Mouse (Mus musculus) spleen, adult 12 weeks (tissue): Measurements from ENCODE around the gene Sfr1.

Experiments used
- DNase-seq: peaks from one replicate; pipeline ENCODE4 v3.0.0; 2022; ENCODE audit warnings: low spot score

Gene Sfr1

DNA sequence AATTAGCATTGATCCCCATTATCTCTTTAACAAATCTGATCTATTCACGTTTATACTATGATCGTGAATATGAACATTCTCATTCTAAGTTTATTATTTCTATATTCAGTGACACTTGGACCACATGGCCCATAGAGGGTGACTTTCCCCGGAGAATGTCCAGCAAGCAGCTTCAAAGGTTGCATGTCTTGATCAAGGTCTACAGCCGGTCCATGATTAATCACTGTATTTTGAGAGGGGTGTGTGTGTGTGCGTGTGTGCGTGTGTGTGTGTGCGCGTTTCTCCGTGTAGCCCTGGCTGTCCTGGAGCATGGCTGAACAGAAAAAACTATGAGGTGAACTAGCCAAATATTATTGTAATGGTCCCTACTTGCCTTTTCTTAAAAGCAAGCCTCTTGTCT, 21.0 kb downstream of the Sfr1 start:
- DNase-seq: no peak

DNA sequence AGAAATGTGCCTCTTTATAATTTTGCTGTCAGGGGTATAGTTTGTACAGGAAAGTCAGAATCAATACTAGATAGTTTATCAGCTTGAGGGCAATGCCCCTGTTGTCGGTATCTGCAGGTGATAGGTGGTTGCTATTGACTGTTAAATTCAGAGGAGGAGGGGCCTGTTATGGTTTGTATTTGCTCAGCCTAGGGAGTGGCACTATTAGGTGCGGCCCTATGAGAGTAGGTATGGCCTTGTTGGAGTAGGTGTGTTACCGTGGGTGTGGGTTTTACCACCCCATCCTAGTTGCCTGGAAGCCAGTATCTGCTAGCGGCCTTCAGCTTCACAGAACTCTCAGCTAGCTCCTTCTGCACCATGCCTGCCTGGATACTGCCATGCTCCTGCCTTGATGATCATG, 22.4 kb downstream of the Sfr1 start:
- no peak for DNase-seq

DNA sequence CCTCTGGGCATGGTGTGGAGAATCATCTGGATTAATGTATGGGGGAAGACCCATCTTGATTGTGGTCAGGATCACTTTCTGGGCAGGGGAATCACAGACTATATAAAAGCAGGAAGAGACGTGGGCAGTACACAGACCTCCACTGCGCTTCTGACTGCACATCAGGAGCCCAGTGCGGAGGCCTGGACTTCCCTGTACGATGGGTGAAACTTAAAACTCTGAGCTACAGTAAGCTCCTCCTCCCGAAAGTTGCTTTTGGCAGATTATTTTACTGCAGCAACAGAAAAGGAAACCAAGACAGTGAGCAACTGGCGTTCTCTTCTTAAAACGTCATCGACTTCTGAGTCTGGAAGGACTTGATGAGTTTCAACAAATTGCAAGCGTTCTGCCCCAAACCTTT, 23.4 kb downstream of the Sfr1 start:
- no peak for DNase-seq

DNA sequence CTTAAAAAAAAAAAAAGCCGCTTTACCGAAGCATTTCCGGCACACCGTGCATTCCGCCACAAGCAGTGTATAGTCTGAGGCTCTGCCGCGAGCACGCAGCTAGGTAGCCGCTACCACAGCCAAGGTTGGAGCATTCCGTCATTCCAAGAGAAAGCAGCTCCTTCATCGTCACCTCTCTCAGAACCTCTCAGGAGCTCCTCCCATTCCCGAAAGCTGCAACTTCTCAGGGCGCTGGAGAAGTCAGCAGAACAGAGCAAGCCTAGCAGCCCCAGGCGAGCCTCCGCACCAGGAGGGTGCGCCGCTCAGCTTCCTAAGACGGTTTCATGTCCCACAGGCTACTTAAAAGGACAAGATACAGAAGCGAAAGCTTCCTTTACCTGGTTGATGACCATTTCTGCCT, 24.1 kb downstream of the Sfr1 start:
- no peak for DNase-seq

DNA sequence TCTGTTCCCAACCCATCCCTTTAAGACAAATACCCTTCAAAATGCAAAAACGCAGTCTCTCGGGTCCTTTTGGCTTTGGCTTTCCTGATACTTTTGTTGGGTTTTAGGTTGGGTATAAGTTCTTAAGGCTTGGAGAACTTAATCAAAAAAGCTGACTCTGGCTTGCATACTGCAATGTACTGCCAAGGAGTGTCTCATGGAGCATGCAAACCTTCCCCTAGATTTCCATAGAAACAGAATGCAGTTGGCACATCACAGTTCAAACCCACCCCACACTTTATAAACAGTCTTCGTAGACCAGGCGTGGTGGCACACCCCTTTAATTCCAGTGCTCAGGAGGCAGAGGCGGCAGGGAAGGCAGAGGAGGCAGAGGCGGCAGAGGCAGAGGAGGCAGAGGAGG, 46.4 kb downstream of the Sfr1 start:
- no peak for DNase-seq

DNA sequence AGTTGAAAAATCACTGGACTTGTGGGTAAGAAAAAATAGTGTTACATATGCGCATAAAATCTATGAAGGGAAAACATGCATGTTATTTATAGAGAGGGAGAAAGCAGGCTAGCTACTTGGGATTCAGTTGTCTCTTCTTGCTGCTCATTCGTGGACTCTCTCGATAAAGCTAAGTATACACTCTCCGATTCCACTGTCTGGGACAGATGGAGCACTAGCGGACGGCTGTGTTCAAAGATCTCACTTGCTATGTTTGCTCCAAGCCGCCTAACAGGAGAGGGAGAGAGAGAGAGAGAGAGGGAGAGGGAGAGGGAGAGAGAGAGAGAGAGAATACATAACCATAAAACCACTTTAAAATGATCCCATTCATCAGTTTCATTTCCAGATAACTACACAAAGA, 48.7 kb downstream of the Sfr1 start:
- DNase-seq: no peak

DNA sequence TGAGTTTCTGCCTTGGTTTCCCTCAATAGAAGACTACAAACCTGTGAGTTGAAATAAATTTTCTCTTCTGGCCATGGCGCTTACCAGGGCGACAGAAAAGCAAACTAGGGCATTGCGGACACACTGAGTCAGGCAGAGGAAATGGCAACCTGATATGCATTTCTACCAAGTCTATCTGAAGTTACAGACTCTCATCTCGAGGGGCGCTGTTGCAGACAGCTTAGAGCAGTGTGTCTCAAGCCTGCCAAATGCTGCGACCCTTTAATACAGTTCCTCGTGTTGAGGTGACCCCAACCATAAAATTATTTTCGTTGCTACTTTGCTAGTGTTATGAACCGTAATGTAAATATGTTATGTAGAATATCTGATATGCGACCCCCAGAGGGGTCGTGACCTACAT, 49.5 kb downstream of the Sfr1 start:
- DNase-seq: no peak

DNA sequence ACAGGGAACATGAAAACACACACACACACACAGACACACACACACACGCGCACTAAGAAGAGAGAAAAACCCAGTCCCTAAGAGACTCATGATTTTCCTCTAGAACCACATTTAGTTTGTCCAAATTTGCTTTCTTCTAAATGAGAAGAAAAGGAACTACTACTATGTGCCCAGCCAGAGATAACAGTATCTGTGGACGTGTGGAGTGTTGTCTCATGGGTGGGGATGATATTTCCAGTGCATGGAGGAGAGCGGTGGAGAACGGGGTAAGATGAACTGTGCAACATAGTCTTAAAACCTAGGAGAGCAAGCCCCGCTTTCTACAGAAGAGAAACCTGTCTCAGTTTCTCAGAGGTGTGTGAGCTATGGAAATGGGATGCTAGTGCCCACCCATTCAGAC, 52.4 kb downstream of the Sfr1 start:
- no peak for DNase-seq
